24 mouse cellular contexts compared by ENCODE assay signal in the genomic region with DNA sequence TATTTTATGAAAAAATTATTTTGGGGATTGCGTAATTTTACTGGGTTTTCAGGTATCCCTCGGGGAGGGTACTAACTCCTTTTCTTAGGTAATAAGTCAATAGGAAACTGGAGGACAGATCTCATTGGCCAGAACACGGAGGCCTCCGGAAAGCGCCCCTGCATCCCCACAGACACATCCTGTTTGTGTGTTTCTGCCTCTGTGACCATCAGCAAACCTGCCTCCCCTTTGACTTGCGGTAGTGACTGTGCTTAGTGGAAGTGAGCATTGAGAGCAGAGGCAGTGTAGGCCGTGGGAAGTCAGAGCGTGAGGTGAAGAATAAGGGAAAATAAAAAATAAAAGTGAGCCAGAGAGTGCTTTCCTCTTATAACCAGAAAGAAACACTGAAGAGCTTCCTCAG. TPM values are rescaled to one million over a fixed set of nuclear protein-coding genes. Genes with fewer than 3 reads are reported as not detected.
DNase-seq lines count a peak whose midpoint lies in the region; ATAC-seq lines count a peak whose summit lies in the region.
"Had no signal": no experiment of that assay in that cellular context is flagged by ENCODE, and none has a peak within 500 bp of the region (broad histone marks: within the 10 kb centered on the region; RNA-seq: fewer than 3 reads in every experiment).

No protein-coding gene starts in this region.

- H3K36me3 ChIP-seq in kidney, embryonic 16.5 days (ENCODE audit: insufficient read depth, low read length): peaks cover 30% of the 10 kb centered on the region

- no peak overlapping the region for H3K27ac ChIP-seq in kidney, embryonic 16.5 days (ENCODE audit: low read length)
- H3K27ac ChIP-seq: embryonic facial prominence, embryonic 13.5 days; forebrain, embryonic 12.5 days; hindbrain, embryonic 12.5 days; intestine, embryonic 15.5 days had no signal

- ATAC-seq in activated CD4-positive, CD25-positive, alpha-beta regulatory T cell, adult 4 months: peak; percentile 82
- ATAC-seq in megakaryocyte progenitor cell, adult 5-6 weeks (replicated peaks; ENCODE audit: poor library complexity): 0 out of 2 replicates have a peak, but pooled peaks have one; percentile 31
- ATAC-seq in kidney, embryonic 16.5 days (ENCODE audit: low FRiP score, low TSS enrichment): no peak
- no peak for ATAC-seq in frontal cortex, adult (ENCODE audit: low TSS enrichment)
- ATAC-seq: forebrain, postnatal 0 days; hindbrain, embryonic 16.5 days; intestine, embryonic 15.5 days; Patski had no signal

- no peak overlapping the region for H3K4me2 ChIP-seq in kidney, embryonic 16.5 days (replicated peaks; ENCODE audit: low read depth, low read length)
- H3K4me2 ChIP-seq: embryonic facial prominence, embryonic 13.5 days; forebrain, embryonic 12.5 days; heart, embryonic 12.5 days; hindbrain, embryonic 12.5 days; intestine, embryonic 15.5 days had no signal

- DNase-seq in CD4-positive, CD25-positive, alpha-beta regulatory T cell, adult 2 months (ENCODE audit: low read depth, low spot score): peak; percentile 45
- peak; percentile 51 for DNase-seq in induced T-regulatory cell, adult 2 months (ENCODE audit: low read depth)
- no peak for DNase-seq in frontal cortex, adult 2 months (ENCODE audit: extremely low spot score in 1 of 2, low spot score in 1 of 2)
- no peak for DNase-seq in ovary, postnatal 10 days (ENCODE audit: low spot score)
- DNase-seq: adrenal gland, adult 8-10 months; cerebellum, adult 11 months; cerebellum, adult 9-10 months; cerebellum, postnatal 25 days; forebrain, postnatal 0 days; gastrocnemius, postnatal 36 days; heart, postnatal 36 days; kidney, adult 2 months had no signal

- H3K4me1 ChIP-seq in kidney, embryonic 16.5 days (ENCODE audit: insufficient read depth, low read length): peaks cover 3% of the 10 kb centered on the region; the same call in 1 of the 2 replicates
- H3K4me1 ChIP-seq: embryonic facial prominence, embryonic 13.5 days; forebrain, embryonic 12.5 days; hindbrain, embryonic 12.5 days; intestine, embryonic 15.5 days had no signal

- no peak overlapping the region for H3K4me3 ChIP-seq in kidney, embryonic 16.5 days (ENCODE audit: low read length)
- H3K4me3 ChIP-seq: embryonic facial prominence, embryonic 13.5 days; forebrain, embryonic 12.5 days; heart, embryonic 12.5 days; hindbrain, embryonic 12.5 days; intestine, embryonic 15.5 days had no signal

- H3K9me3 ChIP-seq in kidney, embryonic 16.5 days (ENCODE audit: low read length): peaks cover 5% of the 10 kb centered on the region; the same call in 1 of the 2 replicates
- H3K9me3 ChIP-seq: embryonic facial prominence, embryonic 13.5 days; forebrain, embryonic 12.5 days; hindbrain, embryonic 12.5 days; intestine, embryonic 15.5 days had no signal

- 86% methylated on average over 8 of the region's 8 CpGs for WGBS in kidney, embryonic 16.5 days

- H3K27me3 ChIP-seq in kidney, embryonic 16.5 days (ENCODE audit: insufficient read depth, low read length): no peaks in the 10 kb centered on the region
- H3K27me3 ChIP-seq: CH12.LX; embryonic facial prominence, embryonic 13.5 days; forebrain, embryonic 12.5 days; heart, embryonic 12.5 days; hindbrain, embryonic 12.5 days; intestine, embryonic 15.5 days; Patski had no signal

- no peak overlapping the region for H3K9ac ChIP-seq in kidney, embryonic 16.5 days (replicated peaks; ENCODE audit: low read length)
- H3K9ac ChIP-seq: embryonic facial prominence, embryonic 13.5 days; forebrain, embryonic 12.5 days; forebrain, postnatal 0 days; heart, embryonic 12.5 days; hindbrain, embryonic 12.5 days; intestine, embryonic 15.5 days had no signal

RNA-seq across cellular contexts. Expression of a gene that starts 41.7 kb away (rescaled TPM):
- 10 to 100 TPM; 32.9 to 45.2 TPM for polyA plus RNA-seq in activated CD4-positive, CD25-positive, alpha-beta regulatory T cell, adult 4 months (2017; shearing (Covaris generic))
- 50.4 and 53.4 TPM in 2 replicates for total RNA-seq in megakaryocyte progenitor cell, adult 5-6 weeks (2015)
- 81.8 and 105 TPM in 2 replicates for total RNA-seq in megakaryocyte progenitor cell, adult 5-6 weeks (2017)
- 48.4 and 48.6 TPM in 2 replicates for polyA plus RNA-seq in kidney, embryonic 16.5 days (2015; fragmentation: Nextera tagmentation; extraction: Ambion mirVana)
- 44.7 and 46.6 TPM in 2 replicates for polyA plus RNA-seq in frontal cortex, adult 2 months (2012; rRNA removed)

Comparison
In these comparisons a context has a peak if more than half of its experiments do, and no peak if none do; other contexts are left out.
1. DNase-seq: peak in CD4-positive, CD25-positive, alpha-beta regulatory T cell, adult 2 months (single experiment) and induced T-regulatory cell, adult 2 months (single experiment); none in frontal cortex, adult 2 months (0 of 2) and ovary, postnatal 10 days (single experiment).
2. ATAC-seq: peak in activated CD4-positive, CD25-positive, alpha-beta regulatory T cell, adult 4 months (single experiment) and megakaryocyte progenitor cell, adult 5-6 weeks (single experiment); none in kidney, embryonic 16.5 days (single experiment) and frontal cortex, adult (single experiment).